8 mouse cellular contexts compared by ENCODE assay signal in the genomic region with DNA sequence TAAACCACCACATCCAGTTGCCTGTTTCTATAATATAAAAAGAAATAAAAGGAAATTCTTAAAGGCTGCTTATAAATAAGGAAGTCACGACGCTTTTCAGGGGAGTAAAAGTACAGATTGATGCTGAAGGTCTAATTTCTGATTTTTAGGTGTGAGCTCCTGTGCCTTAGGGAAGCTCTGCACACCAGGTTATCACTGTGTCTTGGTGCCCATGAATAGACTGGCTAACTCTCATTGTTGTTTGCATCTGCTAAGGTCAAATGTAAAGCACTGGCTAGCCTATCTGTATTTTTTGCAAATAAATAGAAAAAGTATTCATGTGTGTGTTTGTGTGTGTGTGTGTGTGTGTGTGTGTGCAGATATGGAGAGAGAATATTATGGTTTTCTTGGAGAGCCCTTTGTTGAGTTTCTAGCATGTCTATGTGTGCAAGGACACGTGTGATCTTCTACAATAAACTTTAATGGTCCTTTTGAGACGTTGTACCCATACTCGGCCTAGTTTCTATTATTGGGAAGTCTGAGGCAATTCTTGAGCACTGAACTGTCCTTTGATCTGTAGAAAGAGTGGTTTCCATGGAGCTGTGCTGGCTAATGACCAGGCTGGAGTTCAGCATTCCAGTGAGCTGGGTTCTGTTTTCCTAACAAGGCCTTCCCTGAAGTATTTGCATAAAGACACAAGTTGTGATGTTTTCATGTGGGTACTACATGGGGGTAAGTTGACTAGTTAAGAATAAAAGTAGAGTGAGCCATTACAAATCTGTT.
DNase-seq lines count a peak whose midpoint lies in the region; ATAC-seq lines count a peak whose summit lies in the region.

No protein-coding gene starts in this region.

- peak; percentile 34 for DNase-seq in hindbrain, embryonic 11.5 days (ENCODE audit: low spot score)
- no peak for DNase-seq in hindbrain, embryonic 10.5 days (ENCODE audit: low spot score)
- DNase-seq in forebrain, embryonic 10.5 days (ENCODE audit: extremely low spot score, low spot score): peak; percentile 39
- peak; percentile 63 for DNase-seq in kidney, postnatal 14 days
- DNase-seq in midbrain, embryonic 10.5 days (ENCODE audit: low spot score): no peak
- no peak for DNase-seq in ovary, postnatal 10 days (ENCODE audit: low spot score)
- DNase-seq in gastrocnemius, adult 8-10 months (ENCODE audit: low spot score in 2 of 2): no peak

- ATAC-seq in hindbrain, embryonic 11.5 days (ENCODE audit: low FRiP score): peak; percentile 74; the same call in 1 of the 2 replicates
- ATAC-seq in granulocyte monocyte progenitor cell, adult 5-6 weeks (replicated peaks; ENCODE audit: poor library complexity, severe bottlenecking): no peak

- H3K27ac ChIP-seq in hindbrain, embryonic 11.5 days (ENCODE audit: low read depth, low read length): no peak overlapping the region
- no peak overlapping the region for H3K27ac ChIP-seq in hindbrain, embryonic 10.5 days
- H3K27ac ChIP-seq in forebrain, embryonic 10.5 days: peak overlapping the region; percentile 72
- H3K27ac ChIP-seq in midbrain, embryonic 10.5 days (replicated peaks): peak overlapping the region; percentile 64

- no peak overlapping the region for H3K4me3 ChIP-seq in hindbrain, embryonic 11.5 days (ENCODE audit: low read depth, low read length)
- no peak overlapping the region for H3K4me3 ChIP-seq in hindbrain, embryonic 10.5 days
- H3K4me3 ChIP-seq in forebrain, embryonic 10.5 days: no peak overlapping the region
- no peak overlapping the region for H3K4me3 ChIP-seq in midbrain, embryonic 10.5 days

- H3K9me3 ChIP-seq in hindbrain, embryonic 11.5 days (ENCODE audit: control insufficient read depth, low read length): no peaks in the 10 kb centered on the region
- H3K9me3 ChIP-seq in hindbrain, embryonic 10.5 days: no peaks in the 10 kb centered on the region
- H3K9me3 ChIP-seq in forebrain, embryonic 10.5 days: no peaks in the 10 kb centered on the region
- no peaks in the 10 kb centered on the region for H3K9me3 ChIP-seq in midbrain, embryonic 10.5 days (replicated peaks)

- H3K9ac ChIP-seq in hindbrain, embryonic 11.5 days (ENCODE audit: low read depth, low read length): no peak overlapping the region

- H3K27me3 ChIP-seq in hindbrain, embryonic 11.5 days (ENCODE audit: control insufficient read depth, insufficient read depth, low read length): no peaks in the 10 kb centered on the region
- no peaks in the 10 kb centered on the region for H3K27me3 ChIP-seq in hindbrain, embryonic 10.5 days (ENCODE audit: insufficient read depth, poor library complexity, severe bottlenecking)
- no peaks in the 10 kb centered on the region for H3K27me3 ChIP-seq in forebrain, embryonic 10.5 days (ENCODE audit: poor library complexity, severe bottlenecking)
- H3K27me3 ChIP-seq in midbrain, embryonic 10.5 days (ENCODE audit: low read depth, poor library complexity, severe bottlenecking): no peaks in the 10 kb centered on the region

- no peaks in the 10 kb centered on the region; the same call in 1 of the 2 replicates for H3K4me1 ChIP-seq in hindbrain, embryonic 11.5 days (replicated peaks; ENCODE audit: control insufficient read depth, insufficient read depth, low read length)
- H3K4me1 ChIP-seq in hindbrain, embryonic 10.5 days (replicated peaks): peaks cover 16% of the 10 kb centered on the region
- peaks cover 33% of the 10 kb centered on the region for H3K4me1 ChIP-seq in forebrain, embryonic 10.5 days
- peaks cover 28% of the 10 kb centered on the region for H3K4me1 ChIP-seq in midbrain, embryonic 10.5 days

- no peak overlapping the region for H3K4me2 ChIP-seq in hindbrain, embryonic 11.5 days (replicated peaks; ENCODE audit: low read depth, low read length)

- WGBS in hindbrain, embryonic 11.5 days: 50% methylated on average over 5 of the region's 5 CpGs
- WGBS in hindbrain, embryonic 10.5 days: 59% methylated on average over 5 of the region's 5 CpGs
- WGBS in forebrain, embryonic 10.5 days: 46% methylated on average over 5 of the region's 5 CpGs
- WGBS in midbrain, embryonic 10.5 days: 48% methylated on average over 5 of the region's 5 CpGs

- H3K36me3 ChIP-seq in hindbrain, embryonic 11.5 days (ENCODE audit: control insufficient read depth, insufficient read depth, low read length): no peaks in the 10 kb centered on the region
- H3K36me3 ChIP-seq in hindbrain, embryonic 10.5 days: no peaks in the 10 kb centered on the region
- H3K36me3 ChIP-seq in forebrain, embryonic 10.5 days (replicated peaks): no peaks in the 10 kb centered on the region
- H3K36me3 ChIP-seq in midbrain, embryonic 10.5 days: no peaks in the 10 kb centered on the region

Comparison
In these comparisons a context has a peak if more than half of its experiments do, and no peak if none do; other contexts are left out.
1. DNase-seq: peak in hindbrain, embryonic 11.5 days (single experiment), forebrain, embryonic 10.5 days (single experiment) and kidney, postnatal 14 days (single experiment); none in hindbrain, embryonic 10.5 days (single experiment), midbrain, embryonic 10.5 days (single experiment), ovary, postnatal 10 days (single experiment) and gastrocnemius, adult 8-10 months (0 of 2).
2. H3K27ac ChIP-seq: peak in forebrain, embryonic 10.5 days (single experiment) and midbrain, embryonic 10.5 days (single experiment); none in hindbrain, embryonic 11.5 days (single experiment) and hindbrain, embryonic 10.5 days (single experiment).